Mouse (Mus musculus): ENCODE results near the gene Rasgef1b.

The Rasgef1b gene

GRCm38 (mm10) chr5:99266301-99266700 lies 462.6 kb downstream of the Rasgef1b start:
- no peak for DNase-seq (ENCODE audit: low read depth in 1 of 2, low spot score in 2 of 2)

GRCm38 (mm10) chr5:99262197-99262920 lies 466.5 kb downstream of the Rasgef1b start:
- no peak for DNase-seq (ENCODE audit: low read depth in 1 of 2, low spot score in 2 of 2)

GRCm38 (mm10) chr5:99261121-99261724 lies 467.6 kb downstream of the Rasgef1b start:
- DNase-seq (ENCODE audit: low read depth in 1 of 2, low spot score in 2 of 2) = no peak

GRCm38 (mm10) chr5:99258003-99258500 lies 470.8 kb downstream of the Rasgef1b start:
- no peak for DNase-seq (ENCODE audit: low read depth in 1 of 2, low spot score in 2 of 2)

- peak; percentile 73 to 95 for DNase-seq (ENCODE audit: low read depth in 1 of 2, low spot score in 2 of 2)
These were observed 476.4 kb downstream of the Rasgef1b start for GRCm38 (mm10) chr5:99252203-99253135.

GRCm38 (mm10) chr5:99251379-99252202 lies 477.3 kb downstream of the Rasgef1b start:
- peak in 1 of 2 experiments; percentile 16 for DNase-seq (ENCODE audit: low read depth in 1 of 2, low spot score in 2 of 2)

DNA sequence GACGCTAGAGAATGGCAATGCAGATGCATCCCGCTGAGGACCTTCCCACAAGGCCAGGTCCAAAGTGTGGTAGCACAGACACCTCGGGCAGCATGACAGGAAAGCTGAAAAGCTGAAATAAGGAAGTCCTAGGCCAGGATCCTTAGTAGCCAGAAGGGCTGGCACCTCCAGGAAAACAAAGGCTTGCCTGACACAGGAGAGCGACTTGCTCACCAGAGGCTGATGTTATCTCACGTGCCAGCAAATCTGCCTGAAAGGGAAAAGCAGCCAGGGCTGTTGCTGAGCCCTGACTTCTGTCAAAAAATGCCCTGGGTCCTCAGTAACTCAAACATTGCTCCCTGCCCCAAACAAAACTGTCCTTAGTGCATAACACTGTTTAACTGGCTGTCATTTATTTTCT lies 478.0 kb downstream of the Rasgef1b start:
- DNase-seq (ENCODE audit: low read depth in 1 of 2, low spot score in 2 of 2) = no peak

DNA sequence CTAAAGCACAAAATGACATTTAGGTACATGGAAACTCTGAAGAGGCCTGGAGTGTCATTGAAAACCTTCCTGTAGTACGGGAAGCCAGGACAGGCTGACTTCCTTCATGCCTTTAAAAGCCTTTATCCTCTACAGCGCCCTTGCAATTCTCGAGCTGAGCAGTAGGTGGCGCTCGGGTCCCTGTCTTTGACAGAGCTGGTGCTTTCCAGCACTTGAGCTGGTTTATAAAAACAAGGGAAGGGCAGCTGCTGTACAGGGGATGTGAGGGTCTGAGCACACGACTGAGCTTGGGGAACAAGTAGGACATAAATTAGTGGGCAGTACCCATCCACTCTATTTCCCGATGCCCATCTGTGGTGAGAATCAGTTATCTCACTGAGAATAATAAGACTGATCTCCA lies 480.4 kb downstream of the Rasgef1b start:
- DNase-seq (ENCODE audit: low read depth in 1 of 2, low spot score in 2 of 2) = peak; percentile 73 to 93

- no peak for DNase-seq (ENCODE audit: low read depth in 1 of 2, low spot score in 2 of 2)
These were observed 480.9 kb downstream of the Rasgef1b start for GRCm38 (mm10) chr5:99247915-99248314.

DNA sequence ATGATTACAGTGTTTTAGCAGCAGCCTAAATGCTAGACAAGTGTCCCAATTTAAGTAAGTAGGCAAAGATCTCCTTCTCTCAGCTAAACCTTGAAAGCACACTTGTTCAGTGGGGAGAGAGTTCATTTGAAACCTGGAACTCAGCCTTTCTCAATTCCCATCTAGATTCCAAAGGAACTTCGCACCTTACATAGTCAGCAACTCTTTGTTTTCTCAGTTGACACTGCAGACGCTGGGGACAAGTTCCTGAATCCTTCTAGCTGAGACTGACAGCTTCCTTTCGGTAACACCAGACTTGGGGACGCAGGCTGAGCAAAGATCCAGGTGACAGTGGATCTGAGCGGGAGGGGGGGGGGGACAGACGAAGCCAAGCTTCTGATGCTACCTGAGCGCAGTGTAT lies 481.4 kb downstream of the Rasgef1b start:
- no peak for DNase-seq (ENCODE audit: low read depth in 1 of 2, low spot score in 2 of 2)

- DNase-seq (ENCODE audit: low read depth in 1 of 2, low spot score in 2 of 2) = no peak
These were observed 481.9 kb downstream of the Rasgef1b start for GRCm38 (mm10) chr5:99246972-99247371.

- DNase-seq (ENCODE audit: low read depth in 1 of 2, low spot score in 2 of 2) = no peak
These were observed 486.7 kb downstream of the Rasgef1b start for GRCm38 (mm10) chr5:99241988-99242740.

GRCm38 (mm10) chr5:99240501-99240900 lies 488.4 kb downstream of the Rasgef1b start:
- DNase-seq (ENCODE audit: low read depth in 1 of 2, low spot score in 2 of 2) = no peak

- DNase-seq (ENCODE audit: low read depth in 1 of 2, low spot score in 2 of 2) = no peak
These were observed 489.2 kb downstream of the Rasgef1b start for GRCm38 (mm10) chr5:99239677-99240076.

DNA sequence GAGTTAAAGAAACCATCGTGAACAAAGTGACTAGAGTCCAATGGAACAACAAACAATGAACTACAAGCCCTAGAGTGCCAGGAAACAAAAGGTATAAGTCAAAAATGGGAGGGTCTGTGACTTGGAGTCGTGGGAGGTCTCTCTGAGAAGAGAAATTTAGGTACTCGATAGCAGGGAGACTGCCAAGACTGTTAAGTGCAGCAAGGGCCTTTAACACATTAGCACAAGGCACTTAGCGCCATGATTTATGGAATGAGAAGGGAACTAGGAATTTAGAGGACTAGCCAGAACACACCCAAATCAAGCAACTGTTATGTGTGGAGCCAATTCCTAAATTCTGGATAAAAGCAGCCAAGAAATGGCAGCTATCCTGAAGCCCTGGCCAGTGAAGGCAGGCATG lies 490.7 kb downstream of the Rasgef1b start:
- DNase-seq (ENCODE audit: low read depth in 1 of 2, low spot score in 2 of 2) = no peak

DNA sequence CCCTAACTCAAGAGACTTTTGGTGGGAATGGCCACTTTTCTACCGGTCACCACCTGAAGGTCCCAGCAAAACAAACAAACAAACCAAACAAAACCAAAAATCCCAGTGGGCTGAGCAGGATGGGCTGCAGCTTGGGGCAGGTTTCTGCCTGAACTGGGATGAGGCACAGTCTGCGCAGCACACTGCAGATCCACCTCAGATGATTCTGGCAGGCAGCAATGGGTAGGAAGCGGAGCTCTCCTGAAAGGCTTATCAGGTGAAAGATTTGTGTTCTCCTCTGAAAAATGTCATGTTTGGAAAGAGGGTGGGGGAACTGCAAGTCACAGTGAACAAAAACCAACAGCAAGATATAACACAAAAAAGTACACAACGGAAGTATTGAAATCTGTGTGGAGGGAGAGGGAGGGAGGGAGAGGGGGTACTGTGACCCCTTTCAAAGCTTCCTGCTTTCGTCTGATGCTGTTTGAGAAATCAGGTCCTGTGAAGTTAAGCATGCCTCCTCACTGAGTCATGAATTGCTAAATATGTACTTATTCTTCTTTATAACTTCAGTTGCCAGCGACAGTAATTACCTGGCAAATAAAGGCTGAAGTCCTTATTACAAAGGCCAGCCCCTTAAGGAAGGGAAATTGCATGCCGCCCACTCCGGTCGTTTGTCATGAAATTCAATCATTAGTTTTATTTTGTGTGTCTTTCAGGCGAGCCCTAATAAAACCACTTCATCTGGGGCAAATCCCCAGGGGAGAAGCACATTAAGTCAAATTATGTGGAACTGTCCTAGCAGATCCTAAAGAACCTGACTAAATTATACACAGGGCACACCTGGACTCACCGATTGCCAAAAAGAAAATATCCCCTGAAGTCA lies 491.7 kb downstream of the Rasgef1b start:
- no peak for DNase-seq (ENCODE audit: low read depth in 1 of 2, low spot score in 2 of 2)

DNA sequence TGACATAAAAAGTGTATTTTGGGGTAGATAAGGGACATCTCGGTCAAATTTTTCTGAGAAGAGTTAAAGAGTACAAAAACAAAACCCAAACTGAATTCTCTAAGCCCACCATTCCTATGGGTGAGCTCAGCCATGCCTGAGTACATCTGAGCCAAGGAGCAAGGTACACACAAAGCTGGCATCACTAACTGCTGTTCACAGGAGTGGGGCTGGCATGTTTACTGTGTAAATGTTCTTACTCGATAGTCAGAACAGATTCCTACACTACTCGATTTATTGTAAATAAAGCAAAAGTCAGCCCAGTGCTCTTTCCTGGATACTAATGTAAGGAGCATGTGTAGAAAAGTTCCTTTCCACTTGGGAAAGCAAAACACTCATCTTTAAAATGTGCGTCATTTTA lies 492.4 kb downstream of the Rasgef1b start:
- DNase-seq (ENCODE audit: low read depth in 1 of 2, low spot score in 2 of 2) = no peak

DNA sequence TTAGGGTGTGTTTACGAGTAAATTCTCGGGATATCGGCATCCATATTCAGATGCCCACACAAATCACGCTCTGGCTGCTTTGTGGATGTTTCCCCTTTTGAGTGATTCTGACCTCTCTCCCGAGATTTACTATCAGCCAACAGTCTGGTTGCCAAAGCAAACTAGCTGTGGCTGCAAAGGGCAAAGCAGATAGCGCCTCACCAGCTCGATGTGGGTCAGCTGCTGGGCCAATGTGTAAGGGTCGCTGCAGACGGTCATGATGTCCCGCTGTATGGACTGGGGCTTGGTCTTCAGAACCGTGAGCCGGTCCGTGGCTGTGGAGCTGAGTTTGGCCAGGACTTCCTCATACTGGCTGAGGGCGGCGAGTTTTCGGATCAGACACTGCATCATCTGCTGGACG lies 494.6 kb downstream of the Rasgef1b start:
- DNase-seq (ENCODE audit: low read depth in 1 of 2, low spot score in 2 of 2) = no peak

GRCm38 (mm10) chr5:99233176-99233575 lies 495.7 kb downstream of the Rasgef1b start:
- DNase-seq (ENCODE audit: low read depth in 1 of 2, low spot score in 2 of 2) = no peak

Data from monocyte, adult 2 months (primary cell).